Mouse (Mus musculus) gastrocnemius, adult 8-10 months (tissue): ENCODE results near the gene Gm9821. TPM values are rescaled to one million over a fixed set of nuclear protein-coding genes. Genes with fewer than 3 reads are reported as not detected.

Experiments
- DNase-seq, 2 experiments: peaks; one replicate each; pipeline ENCODE4 v3.0.0; 2022; ENCODE audit warnings: low spot score in 2 of 2
- total RNA-seq, 4 experiments: library from RNA; stranded (reverse); gene quantifications; 2 replicates each; pipeline ENCODE4 v1.2.4; 2022

The Gm9821 gene
- total RNA-seq: not detected

- no peak for DNase-seq
These were observed at the start of gene Gm9821 for GRCm38 (mm10) chr2:91945483-91945882. TSS of gene Gm9821 (plus strand) at chr2:91945703.

GRCm38 (mm10) chr2:91897968-91898367 is 47.5 kb upstream of the Gm9821 start:
- DNase-seq: no peak

- DNase-seq: no peak
These were observed 46.4 kb upstream of the Gm9821 start for GRCm38 (mm10) chr2:91899141-91899540.

- DNase-seq: no peak
These were observed 45.1 kb upstream of the Gm9821 start for GRCm38 (mm10) chr2:91900431-91900830.

GRCm38 (mm10) chr2:91902336-91902735 is 43.2 kb upstream of the Gm9821 start:
- no peak for DNase-seq

- no peak for DNase-seq
These were observed 42.2 kb upstream of the Gm9821 start for GRCm38 (mm10) chr2:91903171-91903925.

GRCm38 (mm10) chr2:91904618-91905307 is 40.7 kb upstream of the Gm9821 start:
- DNase-seq: no peak

GRCm38 (mm10) chr2:91906141-91906540 is 39.4 kb upstream of the Gm9821 start:
- DNase-seq: no peak

- no peak for DNase-seq
These were observed 32.9 kb upstream of the Gm9821 start for GRCm38 (mm10) chr2:91912616-91913015.

GRCm38 (mm10) chr2:91913328-91914110 is 32.0 kb upstream of the Gm9821 start:
- no peak for DNase-seq

GRCm38 (mm10) chr2:91916346-91916977 is 29.0 kb upstream of the Gm9821 start:
- DNase-seq: no peak

- DNase-seq: no peak
These were observed 28.4 kb upstream of the Gm9821 start for GRCm38 (mm10) chr2:91917096-91917495.

- no peak for DNase-seq
These were observed 25.4 kb upstream of the Gm9821 start for GRCm38 (mm10) chr2:91920130-91920529.

- DNase-seq: no peak
These were observed 24.2 kb upstream of the Gm9821 start for GRCm38 (mm10) chr2:91921181-91921789.

- DNase-seq: no peak
These were observed 23.5 kb upstream of the Gm9821 start for GRCm38 (mm10) chr2:91921790-91922570.

- DNase-seq: no peak
These were observed 22.7 kb upstream of the Gm9821 start for GRCm38 (mm10) chr2:91922586-91923414.

- no peak for DNase-seq
These were observed 21.8 kb upstream of the Gm9821 start for GRCm38 (mm10) chr2:91923415-91924337.

- DNase-seq: no peak
These were observed 20.8 kb upstream of the Gm9821 start for GRCm38 (mm10) chr2:91924726-91925125.
